Mouse (Mus musculus) kidney, embryonic 15.5 days (tissue): ENCODE measurements around the gene Ap1m2. TPM values are rescaled to one million over a fixed set of nuclear protein-coding genes. Genes with fewer than 3 reads are reported as not detected.

Experiments
- ATAC-seq: fragments of 200-750 bp; cut with Nextera tagmentation; replicated peaks from 2 replicates; pipeline ENCODE4 v1.8.0; 2017; ENCODE audit warnings: moderate TSS enrichment; ENCODE audit not compliant: low FRiP score
- H3K27ac ChIP-seq: fragments of 300-500 bp; sonication (generic); 2 replicates; pipeline ENCODE4 v1.5.1; 2015; ENCODE audit warnings: mild to moderate bottlenecking, inconsistent platforms
- H3K27me3 ChIP-seq: fragments of 300-500 bp; sonication (generic); 2 replicates; pipeline ENCODE4 v1.6.1; 2015; ENCODE audit warnings: inconsistent platforms
- H3K36me3 ChIP-seq: fragments of 300-500 bp; sonication (generic); 2 replicates; pipeline ENCODE4 v1.6.1; 2015; ENCODE audit warnings: inconsistent platforms
- H3K4me1 ChIP-seq: fragments of 300-500 bp; sonication (generic); 2 replicates; pipeline ENCODE4 v1.6.1; 2015; ENCODE audit warnings: inconsistent platforms
- H3K4me2 ChIP-seq: fragments of 300-500 bp; sonication (generic); 2 replicates; pipeline ENCODE4 v1.6.1; 2015; ENCODE audit warnings: moderate library complexity, mild to moderate bottlenecking, inconsistent platforms
- H3K4me3 ChIP-seq: fragments of 300-500 bp; sonication (generic); replicated peaks from 2 replicates; pipeline ENCODE4 v1.5.1; 2015; ENCODE audit warnings: mild to moderate bottlenecking, inconsistent platforms
- H3K9ac ChIP-seq: fragments of 300-500 bp; sonication (generic); 2 replicates; pipeline ENCODE4 v1.6.1; 2015; ENCODE audit warnings: mild to moderate bottlenecking, inconsistent platforms
- H3K9me3 ChIP-seq: fragments of 300-500 bp; sonication (generic); replicated peaks from 2 replicates; pipeline ENCODE4 v1.6.1; 2016; ENCODE audit warnings: inconsistent platforms
- WGBS: fragments of 180-500 bp; shearing (Covaris S2); methylation state at CpG from one replicate; pipeline ENCODE4 v1.1.7; 2015; ENCODE audit warnings: mixed read lengths; 5-methylcytosine and 5-hydroxymethylcytosine counted together
- polyA plus RNA-seq: library from polyadenylated mRNA; unstranded; fragments of >200 nt; fragmentation: Nextera tagmentation; extraction: Ambion mirVana; gene quantifications from 2 replicates; pipeline ENCODE4 v1.2.1, GENCODE M21; 2015

Ap1m2 gene
- polyA plus RNA-seq, 1 experiment from 2014 or later: 37.1 TPM

DNA sequence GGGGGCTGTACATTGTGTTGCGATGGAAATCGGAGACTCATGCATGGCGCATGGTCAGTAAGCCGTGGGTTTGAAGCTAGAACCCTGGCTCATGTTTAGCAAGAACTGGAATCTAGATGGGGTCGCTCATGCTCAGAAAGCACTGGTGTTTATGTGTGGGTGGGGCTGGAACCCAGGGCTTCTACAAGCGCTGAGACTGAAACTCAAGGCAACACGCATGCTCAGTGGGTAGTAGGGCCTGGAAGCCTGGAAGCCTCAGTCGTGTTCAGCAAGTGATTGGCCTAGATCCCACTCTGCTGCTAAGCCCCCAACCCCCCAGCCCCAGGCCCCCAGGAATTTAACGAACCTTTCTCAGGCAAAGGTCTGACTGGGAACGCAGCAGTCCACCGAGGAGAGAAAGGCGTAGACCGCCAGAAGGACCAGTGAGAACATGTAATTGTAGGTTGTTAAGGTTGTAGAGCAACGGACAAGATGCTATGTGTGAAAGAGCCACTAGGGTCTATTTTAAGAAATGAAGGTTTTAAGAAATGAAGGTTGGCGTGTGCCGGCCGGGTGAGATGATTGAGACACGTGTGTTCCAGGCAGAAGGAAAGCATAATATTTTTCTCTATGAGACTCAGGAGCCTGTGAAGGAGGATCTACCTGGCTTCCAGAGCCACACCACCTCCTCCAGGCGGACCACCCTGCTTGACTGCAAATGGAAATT lies 10.2 kb upstream of the Ap1m2 start:
- Histone ChIP-seq H3K9me3 (no peaks in the 10 kb centered on the region), H3K9ac (peak overlapping the region; percentile 60; the same call in 1 of the 2 replicates), H3K27ac (peak overlapping the region; percentile 76; the same call in 1 of the 2 replicates), H3K4me2 (peak overlapping the region; percentile 79), H3K4me3 (peak overlapping the region; percentile 71), H3K4me1 (peaks cover 25% of the 10 kb centered on the region), H3K27me3 (no peaks in the 10 kb centered on the region), H3K36me3 (no peaks in the 10 kb centered on the region)
- ATAC-seq: no peak
- WGBS: 79% methylated on average over 19 of the region's 19 CpGs

DNA sequence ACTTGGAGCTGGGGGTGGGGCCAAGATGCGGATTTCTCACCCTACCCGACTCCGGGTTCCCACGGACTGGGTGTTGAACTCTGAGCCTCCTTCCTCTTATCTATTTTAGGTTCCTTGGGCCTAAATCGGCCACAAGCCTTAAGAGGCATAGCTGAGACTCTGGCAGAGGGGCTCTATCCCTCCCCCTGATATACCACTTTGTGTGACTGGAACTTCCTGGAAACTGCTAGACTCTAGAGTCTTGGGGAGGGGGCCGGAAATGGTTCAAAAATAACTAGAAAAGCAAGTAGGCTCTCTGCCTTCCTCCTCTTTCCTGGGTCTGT lies 9.3 kb upstream of the Ap1m2 start:
- ATAC-seq: no peak
- no peaks in the 10 kb centered on the region for H3K27me3 ChIP-seq
- H3K4me2 ChIP-seq: peak overlapping the region; percentile 79
- H3K27ac ChIP-seq: peak overlapping the region; percentile 76
- H3K4me1 ChIP-seq: peaks cover 25% of the 10 kb centered on the region
- WGBS: 11% methylated on average over 6 of the region's 6 CpGs
- H3K36me3 ChIP-seq: no peaks in the 10 kb centered on the region
- H3K9me3 ChIP-seq: no peaks in the 10 kb centered on the region
- H3K9ac ChIP-seq: peak overlapping the region; percentile 60
- peak overlapping the region; percentile 71 for H3K4me3 ChIP-seq

DNA sequence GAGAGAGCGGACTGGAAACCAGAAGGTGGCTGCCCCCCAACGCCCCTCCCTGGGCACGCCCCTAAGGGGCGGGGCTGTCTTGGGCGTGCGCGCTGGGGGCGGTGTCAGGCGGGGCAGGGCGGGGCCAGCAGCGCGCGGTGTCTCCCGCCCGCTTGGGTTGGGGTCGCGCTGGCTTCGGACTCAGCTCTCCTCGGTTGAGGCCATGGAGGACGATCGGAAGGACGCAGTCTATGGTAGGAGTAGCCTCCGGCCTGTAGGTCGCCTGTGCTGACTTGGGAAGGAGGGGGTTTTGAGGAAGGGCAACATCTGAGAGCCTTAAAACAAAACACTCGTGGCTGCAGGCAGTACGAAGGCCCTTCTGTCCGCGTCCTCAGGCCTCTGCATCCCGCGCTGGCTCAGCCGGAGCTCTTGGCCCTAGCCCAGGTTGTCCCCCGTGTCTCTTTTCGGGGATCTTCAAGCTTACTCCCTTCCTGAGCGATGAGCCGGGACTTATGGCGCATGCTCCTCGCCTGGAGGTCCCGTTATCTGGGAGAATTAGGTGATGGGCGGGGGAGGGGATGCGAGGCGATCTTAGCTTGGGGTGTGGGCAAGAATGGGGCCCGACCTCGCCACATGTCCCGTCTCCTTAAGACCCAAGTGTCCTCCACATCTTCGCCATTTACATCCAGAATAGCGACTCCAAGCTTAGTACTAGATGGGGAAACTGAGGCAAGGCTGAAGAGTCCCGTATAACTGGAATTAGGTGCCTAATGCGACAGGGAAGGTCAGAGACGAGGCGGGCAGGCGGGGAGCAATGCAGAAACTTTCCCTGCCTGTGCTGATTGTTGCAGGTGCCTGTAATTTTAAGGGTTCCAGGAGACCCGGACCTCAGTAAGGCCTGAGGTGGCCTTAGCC lies 8.7 kb upstream of the Ap1m2 start, which contains the start of gene Slc44a2:
Gene Slc44a2 (plus strand): TSS at position 80 of the 894 bp plus-strand sequence.
- no peaks in the 10 kb centered on the region for H3K27me3 ChIP-seq
- H3K4me1 ChIP-seq: peaks cover 25% of the 10 kb centered on the region
- peak within 1 kb of the TSS; percentile 79 for H3K4me2 ChIP-seq
- no peaks in the 10 kb centered on the region for H3K36me3 ChIP-seq
- peak within 1 kb of the TSS; percentile 76 for H3K27ac ChIP-seq
- peak within 1 kb of the TSS; percentile 71 for H3K4me3 ChIP-seq
- peak within 1 kb of the TSS; percentile 60 for H3K9ac ChIP-seq
- WGBS: under 1% methylated on average over 52 of the region's 52 CpGs
- ATAC-seq: peak; percentile 93
- no peaks in the 10 kb centered on the region for H3K9me3 ChIP-seq

DNA sequence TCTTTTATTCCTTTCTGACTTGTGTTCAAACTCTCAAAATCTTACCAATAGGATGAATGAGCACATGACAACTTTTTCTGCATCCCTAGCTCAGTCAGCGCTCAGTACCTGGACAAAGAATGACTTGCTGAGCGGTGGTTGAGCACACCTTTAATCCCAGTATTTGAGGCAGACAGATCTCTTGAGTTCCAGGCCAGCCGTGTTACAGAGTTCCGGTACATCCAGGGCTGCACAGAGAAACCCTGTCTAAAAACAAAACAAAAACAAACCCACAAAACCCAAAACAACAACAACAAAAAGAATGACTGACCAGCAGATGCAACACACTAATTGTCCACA lies 8.1 kb upstream of the Ap1m2 start:
- peak; percentile 33; the same call in 1 of the 2 replicates for ATAC-seq
- 26% methylated on average over 4 of the region's 4 CpGs for WGBS
- Histone ChIP-seq H3K9ac (peak overlapping the region; percentile 60), H3K4me1 (peaks cover 25% of the 10 kb centered on the region), H3K4me2 (peak overlapping the region; percentile 79), H3K27me3 (no peaks in the 10 kb centered on the region), H3K9me3 (no peaks in the 10 kb centered on the region), H3K4me3 (peak overlapping the region; percentile 71), H3K36me3 (no peaks in the 10 kb centered on the region), H3K27ac (no peak overlapping the region; the same call in 1 of the 2 replicates)

DNA sequence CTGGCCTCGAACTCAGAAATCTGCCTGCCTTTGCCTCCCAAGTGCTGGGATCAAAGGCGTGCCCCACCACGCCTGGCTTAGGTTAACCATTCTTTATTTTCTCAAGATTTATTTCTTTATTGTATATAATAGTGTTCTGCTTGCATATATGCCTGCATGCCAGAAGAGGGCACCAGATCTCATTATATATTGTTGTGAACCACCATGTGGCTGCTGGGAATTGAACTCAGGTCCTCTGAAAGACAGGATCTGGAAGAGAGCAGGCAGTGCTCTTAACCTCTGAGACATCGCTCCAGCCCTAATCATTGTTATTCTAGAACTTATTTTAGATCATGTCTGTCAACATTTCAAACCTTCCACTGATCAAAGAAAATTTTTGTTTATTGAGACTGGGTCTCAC lies 7.4 kb upstream of the Ap1m2 start:
- Histone ChIP-seq H3K4me2 (no peak overlapping the region), H3K27me3 (no peaks in the 10 kb centered on the region), H3K27ac (no peak overlapping the region), H3K9me3 (no peaks in the 10 kb centered on the region), H3K9ac (no peak overlapping the region), H3K36me3 (no peaks in the 10 kb centered on the region), H3K4me1 (peaks cover 25% of the 10 kb centered on the region), H3K4me3 (no peak overlapping the region)
- WGBS: 91% methylated on average over 4 of the region's 4 CpGs
- no peak for ATAC-seq

DNA sequence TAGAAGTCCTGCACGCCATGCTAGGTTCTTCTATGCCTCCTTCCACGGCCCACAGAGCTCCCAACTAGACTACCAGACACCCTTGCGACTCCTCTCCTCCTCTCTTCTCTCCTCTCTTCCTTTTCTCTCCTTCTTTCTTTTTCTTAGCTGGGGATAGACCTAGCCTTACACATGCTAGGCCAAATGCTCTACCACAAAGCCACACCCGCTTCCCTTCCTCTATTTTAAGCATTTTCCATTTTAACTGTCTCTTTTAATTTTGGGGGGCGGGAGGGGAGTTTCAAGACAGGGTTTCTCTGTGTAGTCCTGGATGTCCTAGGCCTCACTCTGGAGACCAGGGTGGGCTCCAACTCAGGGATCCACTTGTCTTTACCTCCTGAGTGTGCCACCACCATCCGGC lies 6.7 kb upstream of the Ap1m2 start:
- Histone ChIP-seq H3K27me3 (no peaks in the 10 kb centered on the region), H3K4me1 (peaks cover 22% of the 10 kb centered on the region), H3K9me3 (no peaks in the 10 kb centered on the region), H3K36me3 (no peaks in the 10 kb centered on the region), H3K9ac (no peak overlapping the region), H3K4me2 (no peak overlapping the region), H3K27ac (no peak overlapping the region), H3K4me3 (no peak overlapping the region)
- no peak for ATAC-seq
- 90% methylated on average over 6 of the region's 6 CpGs for WGBS

DNA sequence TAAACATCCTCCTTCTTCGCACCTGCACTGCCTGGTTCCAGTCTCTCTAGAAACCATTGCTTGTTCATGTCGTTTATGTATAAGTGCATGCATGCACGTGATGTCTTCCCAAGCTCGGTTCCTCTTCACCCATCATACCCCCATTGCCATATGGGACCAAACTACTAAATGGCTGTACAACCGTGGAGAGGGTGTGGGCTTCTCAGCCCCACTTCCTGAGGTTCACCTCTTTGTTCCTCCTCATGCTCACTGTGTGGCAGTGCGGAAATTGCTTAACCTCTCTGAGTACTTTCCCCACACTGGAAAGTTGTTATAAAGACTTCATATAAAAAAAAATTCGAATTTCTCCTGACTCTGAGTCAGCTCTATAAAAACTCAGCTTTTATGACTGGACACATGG lies 4.6 kb upstream of the Ap1m2 start:
- Histone ChIP-seq H3K9ac (no peak overlapping the region), H3K4me3 (no peak overlapping the region), H3K4me2 (no peak overlapping the region), H3K4me1 (peaks cover 24% of the 10 kb centered on the region), H3K27me3 (peaks cover 11% of the 10 kb centered on the region), H3K9me3 (no peaks in the 10 kb centered on the region), H3K27ac (no peak overlapping the region), H3K36me3 (no peaks in the 10 kb centered on the region)
- 80% methylated on average over 7 of the region's 7 CpGs for WGBS
- no peak for ATAC-seq

DNA sequence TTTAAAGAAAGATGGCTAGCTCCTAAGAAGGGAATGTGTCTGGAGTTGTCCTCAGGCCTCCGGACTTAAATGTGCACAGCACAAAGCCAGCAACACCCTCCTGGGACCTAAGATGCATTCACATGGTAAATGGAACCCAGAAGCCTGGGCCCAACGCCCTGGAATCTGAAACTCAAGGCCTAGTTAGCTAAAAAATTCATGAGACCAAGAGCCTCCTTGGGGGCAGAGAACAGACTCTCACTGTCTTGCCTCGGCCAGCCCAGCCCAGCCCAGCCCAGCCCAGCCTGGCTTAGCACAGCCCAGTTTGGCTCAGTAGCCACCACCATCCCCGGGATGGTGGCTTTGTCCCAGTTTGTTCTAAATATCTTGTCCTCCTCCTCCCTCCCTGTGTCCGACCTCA lies 3.3 kb upstream of the Ap1m2 start:
- Histone ChIP-seq H3K9me3 (no peaks in the 10 kb centered on the region), H3K4me3 (no peak overlapping the region), H3K4me1 (peaks cover 12% of the 10 kb centered on the region), H3K9ac (no peak overlapping the region), H3K36me3 (no peaks in the 10 kb centered on the region), H3K27ac (no peak overlapping the region), H3K27me3 (peaks cover 17% of the 10 kb centered on the region), H3K4me2 (no peak overlapping the region)
- WGBS: 57% methylated on average over 5 of the region's 5 CpGs
- no peak for ATAC-seq

DNA sequence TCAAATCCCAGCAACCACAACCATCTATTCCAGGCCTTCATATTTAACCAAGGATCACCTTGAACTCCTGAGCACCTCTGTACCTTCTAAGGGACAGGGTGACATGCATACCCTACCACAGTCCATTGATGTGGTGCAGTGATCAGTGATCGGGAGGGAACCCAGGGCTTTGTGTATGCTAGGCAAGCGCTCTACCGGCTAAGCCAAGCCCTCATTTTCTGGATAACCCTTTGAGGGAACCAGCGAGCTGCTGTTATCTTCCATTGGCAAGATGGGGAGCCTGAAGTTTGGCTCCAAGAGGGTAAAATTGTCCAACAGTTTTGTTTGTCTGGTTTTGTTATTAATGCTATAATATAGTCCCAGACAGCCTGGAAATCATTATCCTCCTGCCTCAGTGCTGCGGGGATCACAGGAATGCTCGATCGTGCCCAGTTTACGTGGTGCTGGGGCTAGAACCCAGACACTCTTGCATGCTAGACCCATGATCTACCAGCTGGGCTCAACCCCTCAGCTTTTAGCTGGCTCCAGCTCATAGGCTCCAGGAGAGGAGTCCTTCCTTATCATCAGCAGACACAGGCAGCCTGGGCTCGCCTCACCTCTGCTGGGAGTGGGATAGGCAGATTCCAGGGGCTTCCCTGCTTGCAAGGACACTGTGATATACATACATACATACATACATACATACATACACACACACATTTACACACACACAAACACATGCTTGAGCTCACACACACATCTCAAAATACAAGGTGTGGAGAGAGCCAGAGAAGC lies 2.4 kb upstream of the Ap1m2 start:
- 89% methylated on average over 9 of the region's 9 CpGs for WGBS
- H3K4me2 ChIP-seq: no peak overlapping the region

DNA sequence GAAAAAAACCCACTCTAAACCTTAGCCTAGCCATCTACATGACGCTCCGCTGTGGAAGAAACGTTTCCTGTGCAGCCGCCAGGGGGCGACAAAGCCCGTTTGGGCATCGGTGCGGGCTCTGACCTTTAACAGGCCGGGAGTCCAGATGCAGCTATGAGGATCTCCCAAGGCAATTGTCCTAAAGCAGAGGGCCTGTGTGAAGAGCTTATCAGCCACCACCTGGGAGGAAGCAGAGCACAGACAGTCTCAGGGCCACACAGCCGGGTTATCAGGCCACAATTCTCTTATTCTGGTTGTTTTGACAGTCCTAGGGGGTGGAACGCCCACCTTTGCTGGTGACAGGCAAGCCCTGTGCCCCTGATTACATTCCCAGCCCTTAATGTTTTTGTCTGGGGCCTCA lies 1.3 kb upstream of the Ap1m2 start:
- H3K4me3 ChIP-seq: no peak overlapping the region
- H3K4me1 ChIP-seq: peaks cover 17% of the 10 kb centered on the region
- peak; percentile 66 for ATAC-seq
- no peak overlapping the region for H3K9ac ChIP-seq
- H3K27me3 ChIP-seq: peaks cover 17% of the 10 kb centered on the region
- no peaks in the 10 kb centered on the region for H3K9me3 ChIP-seq
- no peak overlapping the region for H3K4me2 ChIP-seq
- H3K36me3 ChIP-seq: no peaks in the 10 kb centered on the region
- WGBS: 8% methylated on average over 11 of the region's 11 CpGs
- H3K27ac ChIP-seq: no peak overlapping the region

More for the DNA sequence above, 2.4 kb upstream of the Ap1m2 start:
- Histone ChIP-seq H3K4me1 (peaks cover 14% of the 10 kb centered on the region), H3K9ac (no peak overlapping the region), H3K4me3 (no peak overlapping the region), H3K27ac (no peak overlapping the region), H3K36me3 (no peaks in the 10 kb centered on the region), H3K9me3 (no peaks in the 10 kb centered on the region), H3K27me3 (peaks cover 17% of the 10 kb centered on the region)
- no peak for ATAC-seq

DNA sequence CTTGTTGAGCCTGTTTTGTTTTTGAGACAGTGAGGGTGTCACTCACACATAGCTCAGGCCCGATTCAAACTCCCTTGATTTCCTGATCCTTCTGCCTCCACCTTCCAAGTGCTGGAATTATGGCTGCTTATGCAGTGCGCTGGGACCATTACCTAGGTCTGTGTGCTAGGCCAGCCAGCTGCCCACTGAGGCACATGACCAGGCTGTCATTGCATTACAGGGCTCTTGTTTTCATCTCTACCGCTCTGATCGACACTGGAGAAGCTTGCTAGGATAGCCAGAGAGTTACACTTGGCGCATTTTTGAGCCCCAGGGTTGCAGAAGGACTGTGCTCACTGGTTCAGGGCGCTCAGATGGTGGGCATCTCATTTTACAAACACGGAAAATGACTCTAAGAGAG lies 442 bp downstream of the Ap1m2 start:
- H3K36me3 ChIP-seq: no peaks in the 10 kb centered on the region
- H3K9ac ChIP-seq: peak overlapping the region; percentile 49
- no peaks in the 10 kb centered on the region for H3K9me3 ChIP-seq
- 31% methylated on average over 7 of the region's 7 CpGs for WGBS
- H3K27me3 ChIP-seq: peaks cover 17% of the 10 kb centered on the region
- H3K4me1 ChIP-seq: peaks cover 17% of the 10 kb centered on the region
- peak overlapping the region; percentile 49 for H3K4me3 ChIP-seq
- H3K27ac ChIP-seq: no peak overlapping the region
- ATAC-seq: no peak
- H3K4me2 ChIP-seq: peak overlapping the region; percentile 55
